Mouse (Mus musculus): ENCODE measurements around the gene Celsr2.
A peak's percentile ranks its signal among the peaks of the same experiment; 100 is the strongest.

Celsr2 gene

GRCm38 (mm10) chr3:108414857-108415830 is at the start of gene Celsr2:
Celsr2 (minus strand) TSS chr3:108415552.
- DNase-seq (ENCODE audit: low read depth): no peak

- peak; percentile 85 for DNase-seq (ENCODE audit: low read depth)
Measured at GRCm38 (mm10) chr3:108458866-108459265, 43.5 kb upstream of the Celsr2 start.

GRCm38 (mm10) chr3:108458380-108458779 is 43.0 kb upstream of the Celsr2 start:
- peak; percentile 72 for DNase-seq (ENCODE audit: low read depth)

GRCm38 (mm10) chr3:108454172-108454571 is 38.8 kb upstream of the Celsr2 start:
- no peak for DNase-seq (ENCODE audit: low read depth)

GRCm38 (mm10) chr3:108451969-108452368 is 36.6 kb upstream of the Celsr2 start:
- DNase-seq (ENCODE audit: low read depth): no peak

GRCm38 (mm10) chr3:108445366-108445705 is 30.0 kb upstream of the Celsr2 start:
- no peak for DNase-seq (ENCODE audit: low read depth)

GRCm38 (mm10) chr3:108444698-108445365 is 29.5 kb upstream of the Celsr2 start, which contains the start of gene Sars:
Sars (minus strand) TSS chr3:108445209.
- DNase-seq (ENCODE audit: low read depth): peak; percentile 91

- DNase-seq (ENCODE audit: low read depth): peak; percentile 74
Measured at GRCm38 (mm10) chr3:108444029-108444428, 28.7 kb upstream of the Celsr2 start.

GRCm38 (mm10) chr3:108436380-108436714 is 21.0 kb upstream of the Celsr2 start:
- DNase-seq (ENCODE audit: low read depth): no peak

GRCm38 (mm10) chr3:108435701-108436379 is 20.5 kb upstream of the Celsr2 start:
- no peak for DNase-seq (ENCODE audit: low read depth)

GRCm38 (mm10) chr3:108433881-108434495 is 18.6 kb upstream of the Celsr2 start:
- no peak for DNase-seq (ENCODE audit: low read depth)

- no peak for DNase-seq (ENCODE audit: low read depth)
Measured at GRCm38 (mm10) chr3:108433188-108433880, 18.0 kb upstream of the Celsr2 start.

GRCm38 (mm10) chr3:108432542-108433187 is 17.3 kb upstream of the Celsr2 start:
- DNase-seq (ENCODE audit: low read depth): no peak

- DNase-seq (ENCODE audit: low read depth): no peak
Measured at GRCm38 (mm10) chr3:108425624-108426018, 10.3 kb upstream of the Celsr2 start.

- DNase-seq (ENCODE audit: low read depth): no peak
Measured at GRCm38 (mm10) chr3:108424944-108425623, 9.7 kb upstream of the Celsr2 start.

- peak; percentile 54 for DNase-seq (ENCODE audit: low read depth)
Measured at GRCm38 (mm10) chr3:108423844-108424801, 8.8 kb upstream of the Celsr2 start.

- no peak for DNase-seq (ENCODE audit: low read depth)
Measured at GRCm38 (mm10) chr3:108423006-108423405, 7.7 kb upstream of the Celsr2 start.

- peak; percentile 82 for DNase-seq (ENCODE audit: low read depth)
Measured at GRCm38 (mm10) chr3:108415831-108416223, 475 bp upstream of the Celsr2 start.

- DNase-seq (ENCODE audit: low read depth): no peak
Measured at GRCm38 (mm10) chr3:108413634-108414360, 1.6 kb downstream of the Celsr2 start.

Data from naive thymus-derived CD4-positive, alpha-beta T cell, adult 2 months (primary cell).